Mouse (Mus musculus) hindbrain, postnatal 0 days (tissue): ENCODE measurements around the gene Cplx3. TPM values are rescaled to one million over a fixed set of nuclear protein-coding genes. Genes with fewer than 3 reads are reported as not detected.

Source experiments
- ATAC-seq: fragments of 200-750 bp; cut with Nextera tagmentation; 2 replicates; pipeline ENCODE4 v1.8.0; 2017; ENCODE audit warnings: mild to moderate bottlenecking, moderate TSS enrichment, moderate library complexity
- DNase-seq: peaks from one replicate; pipeline ENCODE4 v3.0.0-alpha.2; 2015; ENCODE audit warnings: low spot score
- H3K27ac ChIP-seq: fragments of 300-500 bp; sonication (generic); 2 replicates; pipeline ENCODE4 v1.5.1; 2014; ENCODE audit warnings: mild to moderate bottlenecking
- H3K27me3 ChIP-seq: fragments of 300-500 bp; sonication (generic); 2 replicates; pipeline ENCODE4 v1.6.1; 2014; ENCODE audit warnings: low read length, mixed read lengths; ENCODE audit not compliant: insufficient read depth
- H3K36me3 ChIP-seq: fragments of 300-500 bp; sonication (generic); 2 replicates; pipeline ENCODE4 v1.6.1; 2014; ENCODE audit warnings: low read length, mixed read lengths; ENCODE audit not compliant: insufficient read depth
- H3K4me1 ChIP-seq: fragments of 300-500 bp; sonication (generic); 2 replicates; pipeline ENCODE4 v1.6.1; 2014; ENCODE audit warnings: antibody characterized with exemption, low read length, mixed read lengths; ENCODE audit not compliant: insufficient read depth
- H3K4me2 ChIP-seq: fragments of 300-500 bp; sonication (generic); 2 replicates; pipeline ENCODE4 v1.6.1; 2014; ENCODE audit warnings: low read depth, mild to moderate bottlenecking, low read length, moderate library complexity, mixed read lengths
- H3K4me3 ChIP-seq: fragments of 300-500 bp; sonication (generic); 2 replicates; pipeline ENCODE4 v1.5.1; 2014; ENCODE audit warnings: low read length
- H3K9ac ChIP-seq: fragments of 300-500 bp; sonication (generic); replicated peaks from 2 replicates; pipeline ENCODE4 v1.6.1; 2014; ENCODE audit warnings: mild to moderate bottlenecking, low read length, moderate library complexity, mixed read lengths
- H3K9me3 ChIP-seq: fragments of 300-500 bp; sonication (generic); 2 replicates; pipeline ENCODE4 v1.6.1; 2016; ENCODE audit warnings: low read length, mixed read lengths
- CTCF ChIP-seq: IDR thresholded peaks from 2 replicates; pipeline ENCODE4 v1.5.1; 2016; ENCODE audit warnings: antibody characterized with exemption, control low read depth, low read depth
- WGBS: fragments of 180-500 bp; shearing (Covaris S2); extraction: QIAGEN DNeasy Blood & Tissue Kit; methylation state at CpG from one replicate; pipeline ENCODE4 v1.1.7; 2014; 5-methylcytosine and 5-hydroxymethylcytosine counted together
- polyA plus RNA-seq: library from polyadenylated mRNA; unstranded; fragments of >200 nt; fragmentation: Nextera tagmentation; extraction: Ambion mirVana; gene quantifications from 2 replicates; pipeline ENCODE4 v1.2.1, GENCODE M21; 2015
- total RNA-seq: library from RNA; depleted of rRNA; stranded (reverse); fragments of >200 nt; gene quantifications from 2 replicates; pipeline ENCODE4 v1.2.3, GENCODE M21; 2014

Gene Cplx3
- total and polyA plus RNA-seq, 2 experiments from 2014 or later: 0.10 to 1.2 TPM

GRCm38 (mm10) chr9:57627892-57628291 is 21.8 kb upstream of the Cplx3 start:
- H3K4me2 ChIP-seq: no peak overlapping the region
- DNase-seq: no peak
- H3K27ac ChIP-seq: no peak overlapping the region
- ATAC-seq: no peak
- H3K4me3 ChIP-seq: no peak overlapping the region
- 94% methylated on average over 11 of the region's 11 CpGs for WGBS
- H3K36me3 ChIP-seq: peaks cover 64% of the 10 kb centered on the region
- no peaks in the 10 kb centered on the region for H3K9me3 ChIP-seq
- H3K9ac ChIP-seq: no peak overlapping the region
- no peak for TF ChIP-seq CTCF
- no peaks in the 10 kb centered on the region for H3K4me1 ChIP-seq
- no peaks in the 10 kb centered on the region for H3K27me3 ChIP-seq

- WGBS: 80% methylated on average over 17 of the region's 17 CpGs
- TF ChIP-seq CTCF: no peak
- H3K4me2 ChIP-seq: no peak overlapping the region
- H3K36me3 ChIP-seq: peaks cover 64% of the 10 kb centered on the region
- no peaks in the 10 kb centered on the region for H3K27me3 ChIP-seq
- DNase-seq (no peak), ATAC-seq (no peak)
- H3K9ac ChIP-seq: no peak overlapping the region
- H3K4me3 ChIP-seq: no peak overlapping the region
- no peaks in the 10 kb centered on the region for H3K4me1 ChIP-seq
- H3K9me3 ChIP-seq: no peaks in the 10 kb centered on the region
- H3K27ac ChIP-seq: no peak overlapping the region
Measured at GRCm38 (mm10) chr9:57627191-57627590, 21.1 kb upstream of the Cplx3 start.

DNA sequence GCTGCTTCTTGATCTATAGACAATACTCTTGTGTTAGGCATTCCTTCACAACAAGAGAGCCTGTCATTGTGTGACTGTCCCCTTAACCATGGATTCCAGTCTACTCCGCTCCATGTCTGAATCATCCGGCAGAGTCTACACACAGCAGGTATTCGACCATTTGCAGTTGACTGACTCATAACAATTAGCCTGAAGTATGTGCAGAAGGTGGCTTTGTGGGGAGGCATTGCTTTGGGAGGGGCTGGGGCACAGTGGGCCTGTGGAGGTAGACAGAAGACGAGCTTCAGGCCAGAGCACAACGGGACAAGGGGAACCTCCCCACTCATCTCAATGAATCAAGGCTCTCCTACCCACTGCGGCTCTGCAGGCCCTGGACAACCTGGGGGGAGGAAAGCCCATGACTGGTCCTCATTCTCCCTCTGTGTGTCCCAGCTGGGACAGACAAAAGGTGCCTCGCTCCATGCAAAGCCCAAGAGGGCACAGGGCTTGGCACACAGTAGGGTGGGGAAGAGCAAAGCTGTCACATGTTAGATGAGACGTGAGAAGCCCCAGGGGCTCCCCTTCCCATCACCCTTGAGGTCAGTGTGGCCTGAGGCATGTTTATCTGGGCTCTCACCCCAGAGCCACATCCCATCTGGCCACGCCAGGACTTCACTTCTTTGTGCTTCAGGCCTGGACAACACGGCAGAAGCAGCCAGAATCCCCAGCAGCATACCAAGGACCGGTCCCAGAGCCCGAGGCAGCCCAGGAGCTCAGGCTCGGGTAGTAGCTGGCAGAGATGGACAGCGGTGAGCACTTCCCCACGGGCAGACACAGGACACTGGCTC is 19.8 kb upstream of the Cplx3 start:
- Histone ChIP-seq H3K4me2 (no peak overlapping the region), H3K4me3 (no peak overlapping the region), H3K4me1 (no peaks in the 10 kb centered on the region), H3K9me3 (no peaks in the 10 kb centered on the region), H3K27me3 (no peaks in the 10 kb centered on the region), H3K36me3 (peaks cover 57% of the 10 kb centered on the region), H3K27ac (peak overlapping the region; percentile 26; the same call in 1 of the 2 replicates), H3K9ac (no peak overlapping the region)
- no peak for TF ChIP-seq CTCF
- DNase-seq: no peak
- no peak for ATAC-seq
- 41% methylated on average over 15 of the region's 15 CpGs for WGBS

DNA sequence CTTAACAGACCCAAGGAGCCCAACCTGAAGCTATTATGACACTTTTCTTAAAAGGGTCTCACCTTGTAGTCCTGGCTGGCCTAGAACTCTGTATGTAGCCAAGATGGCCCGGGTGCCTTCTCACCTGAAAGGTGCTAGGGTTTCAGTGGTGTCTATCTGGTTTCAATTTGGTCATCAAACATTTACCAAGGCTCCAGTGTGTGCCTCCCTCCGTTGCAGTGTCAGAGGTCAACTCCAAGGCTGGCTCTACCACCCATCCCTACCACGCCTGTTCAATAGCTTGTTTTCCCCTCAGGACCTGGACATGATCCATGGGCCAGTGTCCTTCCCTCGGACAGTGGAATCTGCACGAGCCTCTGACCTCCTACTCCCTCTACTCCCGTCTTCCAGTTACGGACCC is 18.2 kb upstream of the Cplx3 start:
- no peak for TF ChIP-seq CTCF
- DNase-seq (no peak), ATAC-seq (no peak)
- Histone ChIP-seq H3K4me1 (no peaks in the 10 kb centered on the region), H3K4me3 (no peak overlapping the region), H3K27me3 (no peaks in the 10 kb centered on the region), H3K4me2 (no peak overlapping the region), H3K27ac (no peak overlapping the region), H3K9ac (no peak overlapping the region), H3K36me3 (peaks cover 42% of the 10 kb centered on the region), H3K9me3 (no peaks in the 10 kb centered on the region)
- 88% methylated on average over 7 of the region's 7 CpGs for WGBS

GRCm38 (mm10) chr9:57620674-57621073 is 14.6 kb upstream of the Cplx3 start, which contains the start of gene Lman1l:
TSS of gene Lman1l (minus strand) at chr9:57620774.
- Histone ChIP-seq H3K27ac (no peak within 1 kb of the TSS), H3K9ac (no peak within 1 kb of the TSS), H3K4me3 (no peak within 1 kb of the TSS), H3K4me2 (no peak within 1 kb of the TSS), H3K4me1 (no peaks in the 10 kb centered on the region), H3K9me3 (no peaks in the 10 kb centered on the region), H3K27me3 (no peaks in the 10 kb centered on the region), H3K36me3 (peaks cover 10% of the 10 kb centered on the region; the same call in 1 of the 2 replicates)
- DNase-seq (no peak), ATAC-seq (no peak)
- TF ChIP-seq CTCF: no peak
- 90% methylated on average over 5 of the region's 5 CpGs for WGBS

DNA sequence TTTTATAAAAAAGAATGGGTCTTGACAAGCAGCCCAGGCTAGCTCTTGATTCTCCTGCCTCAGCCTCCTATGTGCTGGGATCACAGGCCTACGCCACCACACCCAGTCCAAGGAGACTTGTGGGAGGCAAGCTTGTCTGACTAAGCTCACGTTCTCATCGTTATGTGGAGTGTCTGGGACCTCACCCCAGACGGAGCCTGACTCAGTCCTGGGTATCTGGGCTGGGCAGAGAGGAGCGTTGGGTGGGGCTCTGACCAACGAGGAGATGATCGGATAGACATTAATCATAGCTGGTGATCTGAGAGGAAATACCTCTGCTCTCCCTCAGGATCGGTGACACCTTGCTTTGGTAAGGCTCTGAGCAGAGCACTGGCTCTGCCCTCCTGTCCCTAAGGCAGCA is 12.8 kb upstream of the Cplx3 start:
- H3K9me3 ChIP-seq: no peaks in the 10 kb centered on the region
- no peak for ATAC-seq
- no peaks in the 10 kb centered on the region for H3K27me3 ChIP-seq
- no peaks in the 10 kb centered on the region for H3K4me1 ChIP-seq
- TF ChIP-seq CTCF: no peak
- no peak overlapping the region for H3K27ac ChIP-seq
- no peak overlapping the region for H3K9ac ChIP-seq
- 83% methylated on average over 8 of the region's 8 CpGs for WGBS
- no peak overlapping the region for H3K4me2 ChIP-seq
- no peak overlapping the region for H3K4me3 ChIP-seq
- H3K36me3 ChIP-seq: no peaks in the 10 kb centered on the region
- no peak for DNase-seq

DNA sequence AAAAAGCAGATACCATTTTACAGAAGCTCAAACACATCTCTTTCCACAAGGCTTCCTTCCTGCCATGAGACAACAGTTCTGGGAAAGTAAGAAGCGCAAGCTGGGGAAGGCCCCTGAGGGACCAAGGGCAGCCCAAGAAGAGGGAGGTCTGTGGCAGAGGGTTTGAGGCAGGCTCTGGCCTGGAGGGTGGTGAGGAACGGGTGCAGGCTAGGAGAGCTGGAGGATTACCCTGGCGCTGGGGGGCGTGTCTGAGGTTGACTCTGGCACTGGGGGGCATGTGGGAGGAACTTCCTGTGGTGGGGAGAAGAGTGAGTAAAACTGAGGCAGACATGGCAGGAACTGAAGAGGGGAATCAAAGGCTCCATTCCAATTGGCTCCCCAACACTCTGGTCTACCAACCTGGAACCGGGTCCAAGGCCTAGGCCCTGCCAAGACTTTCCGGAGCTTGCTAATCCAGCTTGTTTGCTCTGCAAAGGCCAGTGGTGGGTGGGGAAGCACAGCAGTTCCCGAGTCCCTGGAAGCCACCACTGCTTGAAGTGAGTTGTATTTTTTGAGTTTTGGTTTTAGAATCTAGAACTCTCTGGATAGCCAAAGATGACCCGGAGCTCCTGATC is 11.6 kb upstream of the Cplx3 start:
- no peaks in the 10 kb centered on the region for H3K4me1 ChIP-seq
- H3K9me3 ChIP-seq: no peaks in the 10 kb centered on the region
- WGBS: 75% methylated on average over 8 of the region's 8 CpGs
- no peaks in the 10 kb centered on the region for H3K27me3 ChIP-seq
- H3K4me2 ChIP-seq: no peak overlapping the region
- no peak for DNase-seq
- no peak overlapping the region for H3K27ac ChIP-seq
- H3K4me3 ChIP-seq: no peak overlapping the region
- no peak for ATAC-seq
- no peaks in the 10 kb centered on the region for H3K36me3 ChIP-seq
- no peak for TF ChIP-seq CTCF
- no peak overlapping the region for H3K9ac ChIP-seq
